Mouse (Mus musculus): Measurements from ENCODE around the gene Sh2d7.

DNA sequence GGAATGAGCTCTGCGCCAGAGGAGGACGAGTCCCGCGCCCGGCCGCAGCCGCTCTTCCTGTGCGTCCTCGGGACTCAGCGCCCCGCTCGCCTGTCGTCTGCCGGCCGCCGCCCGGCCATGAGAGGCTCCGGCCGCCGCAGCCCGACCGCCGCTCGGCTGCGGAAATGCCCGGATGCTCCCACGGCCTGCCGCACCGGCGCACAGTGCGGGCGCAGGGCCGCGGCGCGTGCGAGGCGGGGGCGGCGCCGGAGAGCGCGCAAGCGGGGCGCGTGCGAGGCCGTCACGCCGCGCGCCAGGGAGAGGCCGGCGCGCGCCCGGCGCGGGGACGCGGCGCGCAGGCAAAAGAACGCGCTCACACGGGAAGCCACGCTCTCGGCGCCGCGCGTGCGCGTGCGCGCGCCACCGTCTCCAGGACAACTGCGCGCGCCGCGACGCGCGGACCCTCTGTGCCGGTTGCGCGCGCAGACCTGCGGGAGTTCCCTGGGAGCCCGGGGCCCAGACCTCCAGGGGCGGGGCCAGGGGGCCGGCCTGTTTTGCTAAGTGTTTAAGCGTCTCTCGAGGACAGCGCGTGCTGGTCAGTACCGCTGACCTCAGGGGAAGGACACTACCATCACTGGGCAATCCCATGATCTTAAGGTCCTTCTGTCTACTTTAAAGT lies 37.2 kb upstream of the Sh2d7 start, which contains the start of gene Dmxl2:
- TF ChIP-seq CTCF (IDR thresholded peaks at IDR 0.05; ENCODE audit: control insufficient read depth, insufficient read depth, insufficient read length) (no peak), MAX (IDR thresholded peaks at IDR 0.05) (no peak), MYOD1 (IDR thresholded peaks at IDR 0.05; ENCODE audit: control insufficient read depth, insufficient read length, low read depth) (no peak), FOSL1 (IDR thresholded peaks at IDR 0.05; ENCODE audit: insufficient read depth, low read length, poor library complexity, severe bottlenecking) (no peak), MYOG (IDR thresholded peaks at IDR 0.05; ENCODE audit: control insufficient read depth, extremely low read depth, insufficient read length) (no peak), USF1 (IDR thresholded peaks at IDR 0.05; ENCODE audit: low read depth) (no peak), CEBPB (IDR thresholded peaks at IDR 0.05; ENCODE audit: low read depth) (no peak)

All from C2C12 (cell line).